ENCODE assay signal across 9 mouse cellular contexts in genomic region chr17:28515431-28516341, GRCm38 (mm10). TPM values are rescaled to one million over a fixed set of nuclear protein-coding genes. Genes with fewer than 3 reads are reported as not detected.
DNase-seq lines count a peak whose midpoint lies in the region; TF ChIP-seq lines count a peak whose summit lies in the region.
"Had no signal": no experiment of that assay in that cellular context is flagged by ENCODE, and none has a peak within 500 bp of the region (broad histone marks: within the 10 kb centered on the region; RNA-seq: fewer than 3 reads in every experiment).

No protein-coding gene starts in this region.

- H3K27me3 ChIP-seq in thymus, adult 2 months (ENCODE audit: control insufficient read depth, insufficient read depth, low read length): no peaks in the 10 kb centered on the region

- H3K4me3 ChIP-seq in layer of hippocampus, adult 2 months: no peak overlapping the region
- no peak overlapping the region for H3K4me3 ChIP-seq in bone marrow, adult 2 months (replicated peaks; ENCODE audit: control insufficient read depth, low read depth, low read length)
- H3K4me3 ChIP-seq in thymus, adult 2 months (ENCODE audit: control insufficient read depth, insufficient read depth, low read length): no peak overlapping the region

- no peak for DNase-seq in layer of hippocampus, adult 2 months (ENCODE audit: low spot score in 2 of 2)
- DNase-seq in layer of hippocampus, adult 8-10 months (ENCODE audit: low spot score in 2 of 2): no peak
- DNase-seq in lung, adult 18-20 months: peak; percentile 85 to 92
- DNase-seq in thymus, adult 2 months: peak; percentile 67
- DNase-seq in frontal cortex, adult 2 months (ENCODE audit: extremely low spot score in 1 of 2, low spot score in 1 of 2): no peak
- no peak for DNase-seq in embryo, embryonic 9.5 days (ENCODE audit: extremely low spot score)
- no peak for DNase-seq in retina, embryonic 14.5 days (ENCODE audit: low spot score)

- H3K36me3 ChIP-seq in thymus, adult 2 months (ENCODE audit: control insufficient read depth, insufficient read depth, low read length): no peaks in the 10 kb centered on the region

- peak; percentile 58; the same call in 1 of the 2 replicates for TF ChIP-seq POLR2A in bone marrow, adult 2 months (IDR thresholded peaks at IDR 0.05; ENCODE audit: borderline replicate concordance, control insufficient read depth, low read depth, low read length)
- no peak for TF ChIP-seq POLR2A in thymus, adult 2 months (IDR thresholded peaks at IDR 0.05; ENCODE audit: control insufficient read depth, extremely low read depth, insufficient read depth, low read length, poor library complexity)

- peak overlapping the region; percentile 32; the same call in 1 of the 2 replicates for H3K27ac ChIP-seq in layer of hippocampus, adult 2 months
- peak overlapping the region; percentile 84 for H3K27ac ChIP-seq in bone marrow, adult 2 months (ENCODE audit: control insufficient read depth, insufficient read depth, low read depth, low read length, poor library complexity)
- peak overlapping the region; percentile 89 for H3K27ac ChIP-seq in thymus, adult 2 months (ENCODE audit: control insufficient read depth, insufficient read depth, low read length)

- no peak for TF ChIP-seq CTCF in layer of hippocampus, adult 2 months (conservative IDR thresholded peaks at IDR 0.05)
- TF ChIP-seq CTCF in bone marrow, adult 2 months (IDR thresholded peaks at IDR 0.05; ENCODE audit: control insufficient read depth, insufficient read depth, low read length): no peak
- no peak for TF ChIP-seq CTCF in thymus, adult 2 months (IDR thresholded peaks at IDR 0.05; ENCODE audit: borderline replicate concordance, control insufficient read depth, extremely low read depth, insufficient read depth, low read length, poor library complexity)

- WGBS in bone marrow, adult 2 months: 27% methylated on average over 10 of the region's 10 CpGs
- 13% methylated on average over 10 of the region's 10 CpGs for WGBS in thymus, adult 2 months

- peaks cover 19% of the 10 kb centered on the region for H3K4me1 ChIP-seq in bone marrow, adult 2 months (ENCODE audit: control insufficient read depth, insufficient read depth, low read length)
- peaks cover 75% of the 10 kb centered on the region for H3K4me1 ChIP-seq in thymus, adult 2 months (replicated peaks; ENCODE audit: control insufficient read depth, insufficient read depth, low read length)

RNA-seq across cellular contexts. Expression of gene Fkbp5, which starts 1.6 kb away (rescaled TPM):
- total RNA-seq in layer of hippocampus, adult 2 months (2021): 10 to 100 TPM; 80.8 to 90.5 TPM
- total RNA-seq in layer of hippocampus, adult 8-10 months (2022): 10 to 100 TPM; 70.6 to 79.4 (median 72.7) TPM
- polyA plus RNA-seq in bone marrow, adult 2 months (2011; ENCODE audit: insufficient read depth, insufficient read length, low replicate concordance, missing spikeins): 29.4 and 48.6 TPM in 2 replicates
- 157 and 179 TPM in 2 replicates for polyA plus RNA-seq in thymus, adult 2 months (2012; rRNA removed)
- polyA plus RNA-seq in frontal cortex, adult 2 months (2012; rRNA removed): 16.3 and 18.9 TPM in 2 replicates

RNA-seq across cellular contexts. Expression of gene Armc12, which starts 14.9 kb away (rescaled TPM):
- not detected for total RNA-seq in layer of hippocampus, adult 2 months (2021)
- not detected for total RNA-seq in layer of hippocampus, adult 8-10 months (2022)
- polyA plus RNA-seq in bone marrow, adult 2 months (2011; ENCODE audit: insufficient read depth, insufficient read length, low replicate concordance, missing spikeins): not detected in 2 replicates
- 0.33 and 0.58 TPM in 2 replicates for polyA plus RNA-seq in thymus, adult 2 months (2012; rRNA removed)
- polyA plus RNA-seq in frontal cortex, adult 2 months (2012; rRNA removed): not detected in 2 replicates
- polyA plus RNA-seq: large intestine, adult 2 months had no signal

RNA-seq across cellular contexts. Expression of gene Clpsl2, which starts 33.5 kb away (rescaled TPM):
- not detected for total RNA-seq in layer of hippocampus, adult 2 months (2021)
- total RNA-seq in layer of hippocampus, adult 8-10 months (2022): not detected
- polyA plus RNA-seq in bone marrow, adult 2 months (2011; ENCODE audit: insufficient read depth, insufficient read length, low replicate concordance, missing spikeins): not detected in 2 replicates
- not detected in 2 replicates for polyA plus RNA-seq in thymus, adult 2 months (2012; rRNA removed)
- not detected in 2 replicates for polyA plus RNA-seq in frontal cortex, adult 2 months (2012; rRNA removed)
- polyA plus RNA-seq: large intestine, adult 2 months had no signal

RNA-seq across cellular contexts. Expression of gene Clps, which starts 44.9 kb away (rescaled TPM):
- not detected for total RNA-seq in layer of hippocampus, adult 2 months (2021)
- total RNA-seq in layer of hippocampus, adult 8-10 months (2022): not detected
- polyA plus RNA-seq in bone marrow, adult 2 months (2011; ENCODE audit: insufficient read depth, insufficient read length, low replicate concordance, missing spikeins): not detected in 2 replicates
- 1.3 and 5.4 TPM in 2 replicates for polyA plus RNA-seq in thymus, adult 2 months (2012; rRNA removed)
- polyA plus RNA-seq in frontal cortex, adult 2 months (2012; rRNA removed): 0.18 TPM in 1 of 2 replicates, not detected in the other

RNA-seq across cellular contexts. Expression of gene Lhfpl5, which starts 59.8 kb away (rescaled TPM):
- 1 to 10 TPM; 3.7 to 5.4 TPM for total RNA-seq in layer of hippocampus, adult 2 months (2021)
- total RNA-seq in layer of hippocampus, adult 8-10 months (2022): 1 to 10 TPM; 3.5 to 5.3 (median 4.2) TPM
- polyA plus RNA-seq in bone marrow, adult 2 months (2011; ENCODE audit: insufficient read depth, insufficient read length, low replicate concordance, missing spikeins): not detected in 2 replicates
- 0.24 and 0.27 TPM in 2 replicates for polyA plus RNA-seq in thymus, adult 2 months (2012; rRNA removed)
- polyA plus RNA-seq in frontal cortex, adult 2 months (2012; rRNA removed): 8.4 and 8.5 TPM in 2 replicates

Comparison
In these comparisons a context has a peak if more than half of its experiments do, and no peak if none do; other contexts are left out.
1. DNase-seq: peak in lung, adult 18-20 months (2 of 2) and thymus, adult 2 months (single experiment); none in layer of hippocampus, adult 2 months (0 of 2), layer of hippocampus, adult 8-10 months (0 of 2), frontal cortex, adult 2 months (0 of 2), embryo, embryonic 9.5 days (single experiment) and retina, embryonic 14.5 days (single experiment).
2. H3K27ac ChIP-seq: peak in every context shown above with its lines; median percentile 89 in thymus, adult 2 months; 84 in bone marrow, adult 2 months; 32 in layer of hippocampus, adult 2 months.